Mouse (Mus musculus) stomach, postnatal 0 days (tissue): ENCODE results near the gene Stpg4.

Source experiments
- CTCF ChIP-seq: IDR thresholded peaks from 2 replicates; pipeline ENCODE4 v1.5.1; 2016; ENCODE audit warnings: antibody characterized with exemption, low read depth, mild to moderate bottlenecking, moderate library complexity
- EP300 ChIP-seq: optimal IDR thresholded peaks from 2 replicates; pipeline ENCODE3; 2016; ENCODE audit warnings: antibody characterized with exemption

GRCm38 (mm10) chr17:87349575-87349974 lies 78.0 kb downstream of the Stpg4 start:
- TF ChIP-seq EP300 (no peak), CTCF (no peak)
